ENCODE assay signal across 8 mouse cellular contexts in the genomic region with DNA sequence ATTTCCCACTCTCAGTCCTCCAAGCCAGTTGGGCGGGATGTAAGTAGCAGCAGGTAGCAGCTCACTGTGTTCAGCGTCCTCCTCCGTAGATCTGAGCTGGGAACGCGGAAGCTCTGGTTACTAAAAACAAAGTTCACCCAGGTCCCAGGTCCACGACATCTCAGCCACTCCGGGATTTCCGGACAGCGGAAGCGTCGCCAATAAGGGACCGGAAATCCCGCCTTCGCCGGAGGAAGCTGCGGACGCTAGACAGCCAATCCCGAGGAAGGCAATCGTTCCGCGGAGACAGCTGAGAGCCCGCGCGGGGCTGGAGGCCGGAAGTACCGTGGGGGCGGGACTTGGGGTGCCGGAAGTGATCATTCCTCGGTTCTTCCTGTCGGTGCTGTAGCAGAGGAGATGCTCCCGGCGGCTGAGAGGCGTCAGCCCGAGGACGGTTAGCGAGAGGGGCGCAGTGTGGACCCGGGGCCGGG. TPM values are rescaled to one million over a fixed set of nuclear protein-coding genes. Genes with fewer than 3 reads are reported as not detected.
DNase-seq lines count a peak whose midpoint lies in the region; ATAC-seq lines count a peak whose summit lies in the region.

TSS of gene Pigm (plus strand) at position 349 of the 470 bp plus-strand sequence.

- no peaks in the 10 kb centered on the region for H3K9me3 ChIP-seq in heart, embryonic 14.5 days (ENCODE audit: control insufficient read depth, low read length)
- H3K9me3 ChIP-seq in liver, embryonic 13.5 days (replicated peaks), result no peaks in the 10 kb centered on the region
- no peaks in the 10 kb centered on the region for H3K9me3 ChIP-seq in stomach, embryonic 16.5 days (replicated peaks; ENCODE audit: control insufficient read depth, low read length)

- H3K27ac ChIP-seq in heart, embryonic 14.5 days (replicated peaks in 1 of 2; ENCODE audit: control insufficient read depth in 1 of 2, insufficient read depth in 1 of 2, low read depth in 2 of 2, low read length in 2 of 2), result peak within 1 kb of the TSS; percentile 69 to 85
- H3K27ac ChIP-seq in liver, embryonic 13.5 days, result peak within 1 kb of the TSS; percentile 85
- H3K27ac ChIP-seq in stomach, embryonic 16.5 days (ENCODE audit: low read length), result peak within 1 kb of the TSS; percentile 79

- ATAC-seq in CD4-positive, CD25-positive, alpha-beta regulatory T cell, adult 4 months, result peak; percentile 93
- ATAC-seq in heart, embryonic 14.5 days (ENCODE audit: insufficient number of reproducible peaks, insufficient read depth, low FRiP score, low read depth), result peak; percentile 96
- peak; percentile 98 for ATAC-seq in liver, embryonic 13.5 days (ENCODE audit: low read depth)
- peak; percentile 98 for ATAC-seq in stomach, embryonic 16.5 days (ENCODE audit: insufficient read depth, low FRiP score)

- peaks cover 18% of the 10 kb centered on the region for H3K36me3 ChIP-seq in heart, embryonic 14.5 days (ENCODE audit: control insufficient read depth, insufficient read depth, low read length)
- peaks cover 23% of the 10 kb centered on the region for H3K36me3 ChIP-seq in liver, embryonic 13.5 days
- H3K36me3 ChIP-seq in stomach, embryonic 16.5 days (ENCODE audit: control insufficient read depth, insufficient read depth, low read length), result 0 out of 2 replicates have a peak, but pooled peaks cover 3% of the 10 kb centered on the region

- under 1% methylated on average over 39 of the region's 39 CpGs for whole genome bisulfite sequencing in heart, embryonic 14.5 days
- under 1% methylated on average over 39 of the region's 39 CpGs for WGBS in liver, embryonic 13.5 days (ENCODE audit: insufficient replicate concordance)
- under 1% methylated on average over 39 of the region's 39 CpGs for WGBS in stomach, embryonic 16.5 days

- H3K4me1 ChIP-seq in heart, embryonic 14.5 days (ENCODE audit: control insufficient read depth in 2 of 2, insufficient read depth in 2 of 2, low read length in 2 of 2), result peaks cover 5 to 16% of the 10 kb centered on the region in 2 experiments
- H3K4me1 ChIP-seq in liver, embryonic 13.5 days (replicated peaks), result peaks cover 39% of the 10 kb centered on the region
- peaks cover 24% of the 10 kb centered on the region for H3K4me1 ChIP-seq in stomach, embryonic 16.5 days (ENCODE audit: control insufficient read depth, insufficient read depth, low read length)

- peak within 1 kb of the TSS; percentile 73 to 96 for H3K4me3 ChIP-seq in heart, embryonic 14.5 days (ENCODE audit: control insufficient read depth in 1 of 2, insufficient read depth in 1 of 2, low read depth in 1 of 2, low read length in 2 of 2)
- H3K4me3 ChIP-seq in liver, embryonic 13.5 days (replicated peaks), result peak within 1 kb of the TSS; percentile 97
- peak within 1 kb of the TSS; percentile 99 for H3K4me3 ChIP-seq in stomach, embryonic 16.5 days (replicated peaks; ENCODE audit: low read length)

- H3K9ac ChIP-seq in heart, embryonic 14.5 days (ENCODE audit: low read length), result peak within 1 kb of the TSS; percentile 92
- peak within 1 kb of the TSS; percentile 87 for H3K9ac ChIP-seq in liver, embryonic 13.5 days
- peak within 1 kb of the TSS; percentile 90 for H3K9ac ChIP-seq in stomach, embryonic 16.5 days (ENCODE audit: low read length)

- peak within 1 kb of the TSS; percentile 97 for H3K4me2 ChIP-seq in heart, embryonic 14.5 days (ENCODE audit: low read length)
- H3K4me2 ChIP-seq in liver, embryonic 13.5 days, result peak within 1 kb of the TSS; percentile 97
- peak within 1 kb of the TSS; percentile 98 for H3K4me2 ChIP-seq in stomach, embryonic 16.5 days (ENCODE audit: low read depth, low read length)

- peak; percentile 96 for DNase-seq in c-Kit-negative CD71-positive TER-119-positive erythroid progenitor cells, embryonic 14.5 days (ENCODE audit: low read depth, low spot score)
- peak; percentile 92 for DNase-seq in fibroblast of lung, adult 2 months (ENCODE audit: low read depth)
- DNase-seq in kidney, postnatal 14 days, result peak; percentile 99
- peak; percentile 97 for DNase-seq in liver, embryonic 13.5 days
- peak; percentile 97 for DNase-seq in neural tube, embryonic 10.5 days (ENCODE audit: extremely low spot score, low spot score)

- no peaks in the 10 kb centered on the region for H3K27me3 ChIP-seq in heart, embryonic 14.5 days (ENCODE audit: control insufficient read depth, insufficient read depth, low read length)
- H3K27me3 ChIP-seq in liver, embryonic 13.5 days, result peaks cover 2% of the 10 kb centered on the region; the same call in 1 of the 2 replicates
- H3K27me3 ChIP-seq in stomach, embryonic 16.5 days (ENCODE audit: control insufficient read depth, insufficient read depth, low read length), result no peaks in the 10 kb centered on the region

RNA-seq across cellular contexts. Expression of gene Pigm, which starts in this region (rescaled TPM):
- 1 to 10 TPM; 3.6 to 6.0 TPM for polyA plus RNA-seq in CD4-positive, CD25-positive, alpha-beta regulatory T cell, adult 4 months (2017; shearing (Covaris generic))
- 5.6 and 6.3 TPM in 2 replicates for polyA plus RNA-seq in heart, embryonic 14.5 days (2014; fragmentation: Nextera tagmentation; extraction: Ambion mirVana)
- 2.4 and 2.7 TPM in 2 replicates for polyA plus RNA-seq in liver, embryonic 13.5 days (2015; fragmentation: Nextera tagmentation; extraction: Ambion mirVana)
- polyA plus RNA-seq in stomach, embryonic 16.5 days (2015; fragmentation: Nextera tagmentation; extraction: Ambion mirVana), result 6.1 and 6.4 TPM in 2 replicates

Comparison
In these comparisons a context has a peak if more than half of its experiments do, and no peak if none do; other contexts are left out.
1. Peak in every context shown above with its lines: DNase-seq, ATAC-seq, H3K4me3 ChIP-seq and H3K27ac ChIP-seq.